Mouse (Mus musculus): ENCODE measurements around the gene Ube3b.

- TF ChIP-seq CTCF (IDR thresholded peaks at IDR 0.05; ENCODE audit: low read depth, low read length) (no peak), POLR2A (IDR thresholded peaks at IDR 0.05; ENCODE audit: extremely low read depth, insufficient read depth, low read length) (no peak)
Measured at GRCm38 (mm10) chr5:114342996-114343395, 37.4 kb upstream of the Ube3b start.
